Mouse (Mus musculus): ENCODE results near the gene Fads3. TPM values are rescaled to one million over a fixed set of nuclear protein-coding genes. Genes with fewer than 3 reads are reported as not detected.

The Fads3 gene
- polyA plus RNA-seq, 1 experiment = 31.1 TPM

- Histone ChIP-seq H3K4me3 (ENCODE audit: insufficient read depth, low read depth, low read length) (no peak overlapping the region), H3K4me1 (ENCODE audit: control insufficient read depth, insufficient read depth, insufficient read length, low read length) (peaks cover 3% of the 10 kb centered on the region; the same call in 1 of the 2 replicates), H3K27ac (replicated peaks; ENCODE audit: low read depth, low read length) (no peak overlapping the region)
Observed at GRCm38 (mm10) chr19:10064173-10065012, 23.0 kb downstream of the Fads3 start.

DNA sequence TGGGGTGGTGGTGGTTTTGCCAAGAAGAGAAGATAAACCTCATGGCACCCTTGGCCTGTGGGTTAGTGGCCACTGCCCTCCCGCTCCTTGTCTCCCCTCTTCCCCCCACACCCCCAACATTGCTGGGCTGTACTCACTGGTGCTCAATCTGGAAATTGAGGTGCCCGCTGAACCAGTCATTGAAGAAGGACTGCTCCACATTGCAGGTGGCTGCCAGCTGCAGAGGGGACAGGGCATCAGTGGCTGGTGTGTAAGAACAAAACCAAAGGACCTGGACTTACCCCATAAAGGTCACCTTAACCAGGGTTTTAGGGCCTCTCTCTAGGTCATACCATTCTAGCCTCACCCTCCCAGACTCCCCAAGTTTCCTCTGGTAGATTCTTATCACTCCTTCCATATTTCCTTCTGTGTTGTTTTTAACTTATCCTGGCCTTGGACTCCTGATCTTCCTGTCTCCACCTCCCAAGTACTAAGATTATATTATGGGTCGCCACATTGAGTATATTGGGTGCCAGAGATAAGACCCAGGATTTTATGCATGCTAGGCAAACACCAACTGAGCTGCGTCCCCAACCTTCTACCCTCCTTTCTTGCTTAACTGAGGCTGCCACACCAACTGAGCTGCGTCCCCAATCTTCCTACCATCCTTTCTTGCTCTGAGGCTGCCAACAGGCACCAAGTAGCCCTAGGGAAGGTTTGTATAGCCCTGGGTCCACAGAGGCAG, 24.3 kb downstream of the Fads3 start:
- no peak overlapping the region for H3K27ac ChIP-seq (replicated peaks; ENCODE audit: low read depth, low read length)
- H3K4me1 ChIP-seq (ENCODE audit: control insufficient read depth, insufficient read depth, insufficient read length, low read length) = peaks cover 3% of the 10 kb centered on the region; the same call in 1 of the 2 replicates
- H3K4me3 ChIP-seq (ENCODE audit: insufficient read depth, low read depth, low read length) = no peak overlapping the region

- Histone ChIP-seq H3K4me3 (ENCODE audit: insufficient read depth, low read depth, low read length) (no peak overlapping the region), H3K27ac (replicated peaks; ENCODE audit: low read depth, low read length) (no peak overlapping the region), H3K4me1 (ENCODE audit: control insufficient read depth, insufficient read depth, insufficient read length, low read length) (peaks cover 5% of the 10 kb centered on the region)
Observed at GRCm38 (mm10) chr19:10066189-10066500, 24.8 kb downstream of the Fads3 start.

GRCm38 (mm10) chr19:10066502-10066901, 25.1 kb downstream of the Fads3 start:
- Histone ChIP-seq H3K4me3 (ENCODE audit: insufficient read depth, low read depth, low read length) (no peak overlapping the region), H3K4me1 (ENCODE audit: control insufficient read depth, insufficient read depth, insufficient read length, low read length) (peaks cover 8% of the 10 kb centered on the region), H3K27ac (replicated peaks; ENCODE audit: low read depth, low read length) (no peak overlapping the region)

DNA sequence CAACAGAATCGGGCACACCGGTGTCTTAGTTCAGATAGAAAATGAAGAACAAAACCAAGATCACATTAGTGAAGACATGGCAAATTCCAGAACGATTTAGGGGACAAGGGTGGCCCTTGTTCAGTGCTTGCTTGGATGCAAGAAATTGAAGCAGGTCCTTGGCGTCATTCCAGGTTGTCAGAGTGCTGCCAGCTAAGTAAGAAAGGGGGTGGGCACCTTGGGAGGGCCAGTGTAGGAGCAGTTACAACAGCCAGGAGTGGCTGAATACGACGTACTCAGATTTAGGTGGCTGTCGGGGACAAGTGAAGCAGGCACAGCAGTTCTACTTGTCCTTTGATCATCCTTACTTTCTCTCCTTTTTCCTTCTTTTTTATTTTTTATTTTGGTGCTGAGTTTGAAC, 26.3 kb downstream of the Fads3 start:
- Histone ChIP-seq H3K4me3 (ENCODE audit: insufficient read depth, low read depth, low read length) (no peak overlapping the region), H3K4me1 (ENCODE audit: control insufficient read depth, insufficient read depth, insufficient read length, low read length) (peaks cover 8% of the 10 kb centered on the region), H3K27ac (replicated peaks; ENCODE audit: low read depth, low read length) (no peak overlapping the region)

GRCm38 (mm10) chr19:10070186-10070980, 29.0 kb downstream of the Fads3 start:
- Histone ChIP-seq H3K4me1 (ENCODE audit: control insufficient read depth, insufficient read depth, insufficient read length, low read length) (peaks cover 5% of the 10 kb centered on the region; the same call in 1 of the 2 replicates), H3K4me3 (ENCODE audit: insufficient read depth, low read depth, low read length) (no peak overlapping the region), H3K27ac (replicated peaks; ENCODE audit: low read depth, low read length) (no peak overlapping the region)

- no peak overlapping the region for H3K27ac ChIP-seq (replicated peaks; ENCODE audit: low read depth, low read length)
- peaks cover 5% of the 10 kb centered on the region; the same call in 1 of the 2 replicates for H3K4me1 ChIP-seq (ENCODE audit: control insufficient read depth, insufficient read depth, insufficient read length, low read length)
Observed at GRCm38 (mm10) chr19:10071166-10071565, 29.8 kb downstream of the Fads3 start.

DNA sequence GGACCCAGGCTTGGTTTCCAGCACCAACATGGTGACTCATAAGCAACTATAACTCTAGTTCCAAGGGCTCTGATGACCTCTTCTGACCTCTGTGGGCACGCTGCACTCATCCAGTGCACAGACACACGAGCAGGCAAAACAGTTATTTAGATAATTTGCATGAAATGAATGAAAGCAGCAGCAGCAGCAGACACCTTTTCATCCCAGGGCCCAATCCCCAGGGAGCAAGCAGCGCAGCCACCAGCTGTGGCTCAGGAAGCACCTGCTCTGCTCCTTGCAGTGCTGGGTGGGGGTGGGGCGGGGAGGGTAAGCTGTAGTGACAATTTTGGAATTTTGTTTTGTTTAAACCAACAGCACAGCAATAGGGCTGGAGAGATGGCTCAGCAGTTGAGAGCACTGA, 30.5 kb downstream of the Fads3 start:
- H3K4me3 ChIP-seq (ENCODE audit: insufficient read depth, low read depth, low read length) = no peak overlapping the region
- H3K4me1 ChIP-seq (ENCODE audit: control insufficient read depth, insufficient read depth, insufficient read length, low read length) = peaks cover 5% of the 10 kb centered on the region; the same call in 1 of the 2 replicates
- no peak overlapping the region for H3K27ac ChIP-seq (replicated peaks; ENCODE audit: low read depth, low read length)

More at GRCm38 (mm10) chr19:10071166-10071565, 29.8 kb downstream of the Fads3 start:
- H3K4me3 ChIP-seq (ENCODE audit: insufficient read depth, low read depth, low read length) = no peak overlapping the region

DNA sequence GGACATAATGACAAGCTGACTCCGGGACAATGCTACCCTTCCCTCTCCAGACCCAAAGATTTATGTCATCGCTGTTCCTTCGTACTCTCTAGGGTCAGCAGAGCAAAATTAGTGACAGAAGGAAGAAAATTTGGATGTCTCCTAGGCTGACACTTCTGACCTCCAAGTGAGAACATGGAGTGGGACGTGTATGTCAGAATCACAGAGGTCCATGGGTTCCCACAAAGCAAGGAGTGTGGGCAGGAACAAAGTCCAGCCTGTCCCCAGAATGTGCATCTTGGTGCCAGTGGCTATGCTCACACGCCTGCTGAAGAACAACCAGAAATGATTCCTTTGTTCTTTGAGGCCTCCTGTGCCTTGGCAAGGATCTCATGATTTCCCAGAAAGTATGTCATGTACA, 31.8 kb downstream of the Fads3 start:
- H3K4me1 ChIP-seq (ENCODE audit: control insufficient read depth, insufficient read depth, insufficient read length, low read length) = peaks cover 5% of the 10 kb centered on the region; the same call in 1 of the 2 replicates
- H3K27ac ChIP-seq (replicated peaks; ENCODE audit: low read depth, low read length) = peak overlapping the region; percentile 38
- no peak overlapping the region for H3K4me3 ChIP-seq (ENCODE audit: insufficient read depth, low read depth, low read length)

DNA sequence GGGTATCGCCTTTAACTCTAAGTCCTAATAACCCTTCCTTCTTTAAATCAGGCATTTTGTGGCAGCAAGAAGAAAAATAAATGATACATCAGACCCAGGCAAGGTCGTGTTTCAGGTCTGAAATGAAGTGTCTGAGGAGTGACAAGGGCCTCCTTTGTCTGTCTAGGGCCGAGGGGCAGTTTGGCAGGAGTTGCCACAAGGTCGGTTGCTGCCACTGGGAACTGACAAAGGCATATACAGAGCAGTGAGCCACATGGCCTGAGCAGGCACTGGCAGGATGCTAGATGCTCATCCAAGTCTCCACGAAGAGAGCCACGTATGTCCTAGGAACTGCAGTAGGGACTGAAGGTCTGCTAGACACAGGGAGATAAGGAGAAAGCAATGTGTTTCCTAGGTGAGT, 37.0 kb downstream of the Fads3 start:
- no peak overlapping the region for H3K4me3 ChIP-seq (ENCODE audit: insufficient read depth, low read depth, low read length)
- no peak overlapping the region for H3K27ac ChIP-seq (replicated peaks; ENCODE audit: low read depth, low read length)
- H3K4me1 ChIP-seq (ENCODE audit: control insufficient read depth, insufficient read depth, insufficient read length, low read length) = peaks cover 6% of the 10 kb centered on the region; the same call in 1 of the 2 replicates

GRCm38 (mm10) chr19:10080384-10080783, 39.0 kb downstream of the Fads3 start:
- H3K4me3 ChIP-seq (ENCODE audit: insufficient read depth, low read depth, low read length) = no peak overlapping the region
- peaks cover 6% of the 10 kb centered on the region; the same call in 1 of the 2 replicates for H3K4me1 ChIP-seq (ENCODE audit: control insufficient read depth, insufficient read depth, insufficient read length, low read length)
- H3K27ac ChIP-seq (replicated peaks; ENCODE audit: low read depth, low read length) = no peak overlapping the region

DNA sequence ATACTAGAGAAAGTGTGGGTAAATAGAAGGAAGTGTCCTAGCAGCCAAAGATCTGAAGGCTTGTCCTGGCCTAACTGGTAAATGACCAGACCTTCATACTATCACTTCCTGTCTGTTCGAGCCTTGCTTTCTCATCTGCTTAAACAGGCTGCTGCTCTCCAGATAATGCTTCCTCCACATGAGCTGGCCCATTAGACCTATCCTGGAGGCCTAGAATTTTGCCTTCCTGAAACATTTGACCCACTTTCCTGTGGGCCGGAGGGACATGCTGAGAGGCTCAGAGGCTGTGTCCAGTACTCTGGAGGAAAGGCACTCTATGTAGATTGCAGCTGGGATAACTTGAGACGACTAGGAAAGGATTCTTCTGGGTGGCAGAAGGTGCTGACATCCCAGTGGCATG, 40.7 kb downstream of the Fads3 start:
- H3K4me1 ChIP-seq (ENCODE audit: control insufficient read depth, insufficient read depth, insufficient read length, low read length) = peaks cover 6% of the 10 kb centered on the region; the same call in 1 of the 2 replicates
- H3K27ac ChIP-seq (replicated peaks; ENCODE audit: low read depth, low read length) = peak overlapping the region; percentile 63
- no peak overlapping the region for H3K4me3 ChIP-seq (ENCODE audit: insufficient read depth, low read depth, low read length)

DNA sequence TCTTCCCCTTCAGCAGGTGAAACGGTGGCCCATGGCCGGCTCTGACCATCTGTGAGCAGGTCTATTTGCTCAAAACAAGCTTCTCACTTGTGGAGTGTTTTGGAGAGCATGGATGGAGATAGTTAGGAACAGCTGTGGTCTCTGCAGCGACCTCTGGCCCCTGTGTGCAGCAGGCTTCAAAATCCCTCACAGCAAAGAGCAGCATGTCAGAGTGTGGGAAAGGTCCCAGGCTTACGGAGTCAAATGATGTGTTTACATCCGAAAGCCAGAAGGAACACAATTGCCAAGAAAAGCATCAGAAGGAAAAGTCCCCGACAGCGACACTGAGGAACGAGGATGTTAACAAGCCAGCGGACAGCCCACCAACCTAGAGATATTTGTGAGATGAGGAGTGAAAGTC, 44.1 kb downstream of the Fads3 start:
- Histone ChIP-seq H3K27ac (replicated peaks; ENCODE audit: low read depth, low read length) (peak overlapping the region; percentile 18; the same call in 1 of the 2 replicates), H3K4me3 (ENCODE audit: insufficient read depth, low read depth, low read length) (no peak overlapping the region), H3K4me1 (ENCODE audit: control insufficient read depth, insufficient read depth, insufficient read length, low read length) (peaks cover 6% of the 10 kb centered on the region; the same call in 1 of the 2 replicates)

DNA sequence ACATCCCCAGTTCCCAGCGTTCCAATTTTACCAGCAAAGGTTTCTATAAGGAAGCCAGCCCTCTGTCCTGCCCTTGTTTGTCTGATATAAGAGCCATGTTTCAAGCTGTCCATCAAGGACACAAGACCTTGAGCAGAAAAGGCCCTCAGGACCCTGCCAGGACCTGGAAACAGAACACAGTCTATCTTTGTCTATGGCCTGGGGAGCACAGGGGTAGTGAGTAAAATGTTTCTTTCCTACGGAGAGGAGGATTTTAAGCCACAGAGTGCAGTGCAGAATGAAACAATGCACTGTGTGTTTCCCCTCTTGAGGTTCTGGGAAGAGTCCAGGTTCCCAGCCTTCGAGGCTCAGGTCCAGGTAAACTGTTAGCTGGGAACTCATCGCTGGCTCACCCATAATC, 45.6 kb downstream of the Fads3 start:
- Histone ChIP-seq H3K27ac (replicated peaks; ENCODE audit: low read depth, low read length) (no peak overlapping the region), H3K4me1 (ENCODE audit: control insufficient read depth, insufficient read depth, insufficient read length, low read length) (peaks cover 6% of the 10 kb centered on the region; the same call in 1 of the 2 replicates), H3K4me3 (ENCODE audit: insufficient read depth, low read depth, low read length) (no peak overlapping the region)

GRCm38 (mm10) chr19:10093829-10094228, 52.5 kb downstream of the Fads3 start:
- H3K4me3 ChIP-seq (ENCODE audit: insufficient read depth, low read depth, low read length) = no peak overlapping the region
- no peaks in the 10 kb centered on the region for H3K4me1 ChIP-seq (ENCODE audit: control insufficient read depth, insufficient read depth, insufficient read length, low read length)
- no peak overlapping the region for H3K27ac ChIP-seq (replicated peaks; ENCODE audit: low read depth, low read length)
